Mouse (Mus musculus) heart, embryonic 16.5 days (tissue): ENCODE results near the gene Cutc. TPM values are rescaled to one million over a fixed set of nuclear protein-coding genes. Genes with fewer than 3 reads are reported as not detected.

ENCODE experiments used
- ATAC-seq: fragments of 200-750 bp; cut with Nextera tagmentation; replicated peaks from 2 replicates; pipeline ENCODE4 v1.8.0; 2017; ENCODE audit warnings: moderate number of reproducible peaks; ENCODE audit not compliant: insufficient read depth, low FRiP score; ENCODE audit errors: extremely low read depth
- H3K27ac ChIP-seq: fragments of 300-500 bp; sonication (generic); 2 replicates; pipeline ENCODE4 v1.5.1; 2014; ENCODE audit warnings: mild to moderate bottlenecking, low read length, control low read depth, moderate library complexity
- H3K27me3 ChIP-seq: fragments of 300-500 bp; sonication (generic); 2 replicates; pipeline ENCODE4 v1.6.1; 2014; ENCODE audit warnings: low read length, mixed read lengths; ENCODE audit not compliant: control insufficient read depth, insufficient read depth
- H3K36me3 ChIP-seq: fragments of 300-500 bp; sonication (generic); 2 replicates; pipeline ENCODE4 v1.6.1; 2014; ENCODE audit not compliant: control insufficient read depth, insufficient read depth
- H3K4me1 ChIP-seq: fragments of 300-500 bp; sonication (generic); 2 replicates; pipeline ENCODE4 v1.6.1; 2014; ENCODE audit warnings: low read length, mixed read lengths; ENCODE audit not compliant: control insufficient read depth, insufficient read depth
- H3K4me2 ChIP-seq: fragments of 300-500 bp; sonication (generic); 2 replicates; pipeline ENCODE4 v1.6.1; 2014; ENCODE audit warnings: low read depth, mild to moderate bottlenecking, control low read depth, low read length
- H3K4me3 ChIP-seq: fragments of 300-500 bp; sonication (generic); 2 replicates; pipeline ENCODE4 v1.5.1; 2014; ENCODE audit warnings: mild to moderate bottlenecking, control low read depth, low read length
- H3K9ac ChIP-seq: fragments of 300-500 bp; sonication (generic); 2 replicates; pipeline ENCODE4 v1.6.1; 2014; ENCODE audit warnings: low read length, control low read depth
- H3K9me3 ChIP-seq: fragments of 300-500 bp; sonication (generic); replicated peaks from 2 replicates; pipeline ENCODE4 v1.6.1; 2016; ENCODE audit warnings: low read length; ENCODE audit not compliant: control insufficient read depth
- WGBS: fragments of 180-500 bp; shearing (Covaris S2); extraction: QIAGEN DNeasy Blood & Tissue Kit; methylation state at CpG from one replicate; pipeline ENCODE4 v1.1.7; 2014; 5-methylcytosine and 5-hydroxymethylcytosine counted together
- polyA plus RNA-seq: library from polyadenylated mRNA; unstranded; fragments of >200 nt; fragmentation: Nextera tagmentation; extraction: Ambion mirVana; gene quantifications from 2 replicates; pipeline ENCODE4 v1.2.1, GENCODE M21; 2015

Cutc gene
- polyA plus RNA-seq, 1 experiment from 2014 or later = 11.4 TPM

- Histone ChIP-seq H3K27me3 (no peaks in the 10 kb centered on the region), H3K4me1 (no peaks in the 10 kb centered on the region), H3K4me3 (no peak overlapping the region), H3K9ac (no peak overlapping the region), H3K9me3 (no peaks in the 10 kb centered on the region), H3K4me2 (no peak overlapping the region), H3K36me3 (peaks cover 2% of the 10 kb centered on the region; the same call in 1 of the 2 replicates), H3K27ac (no peak overlapping the region)
- 66% methylated on average over 2 of the region's 2 CpGs for WGBS
- ATAC-seq = no peak
Observed at GRCm38 (mm10) chr19:43762410-43762809, 9.6 kb downstream of the Cutc start.

GRCm38 (mm10) chr19:43766451-43766850, 13.7 kb downstream of the Cutc start:
- no peak for ATAC-seq
- WGBS = 82% methylated on average over 5 of the region's 5 CpGs

GRCm38 (mm10) chr19:43767549-43768322, 14.9 kb downstream of the Cutc start:
- no peak overlapping the region for H3K4me2 ChIP-seq
- WGBS = 80% methylated on average over 9 of the region's 9 CpGs
- no peak overlapping the region for H3K9ac ChIP-seq
- H3K36me3 ChIP-seq = peaks cover 6% of the 10 kb centered on the region; the same call in 1 of the 2 replicates
- H3K9me3 ChIP-seq = no peaks in the 10 kb centered on the region
- no peak overlapping the region for H3K4me3 ChIP-seq
- no peak overlapping the region for H3K27ac ChIP-seq
- no peaks in the 10 kb centered on the region for H3K27me3 ChIP-seq
- no peak for ATAC-seq
- no peaks in the 10 kb centered on the region for H3K4me1 ChIP-seq

More at GRCm38 (mm10) chr19:43766451-43766850, 13.7 kb downstream of the Cutc start:
- Histone ChIP-seq H3K9me3 (no peaks in the 10 kb centered on the region), H3K4me3 (no peak overlapping the region), H3K27me3 (no peaks in the 10 kb centered on the region), H3K4me2 (no peak overlapping the region), H3K9ac (no peak overlapping the region), H3K36me3 (peaks cover 8% of the 10 kb centered on the region; the same call in 1 of the 2 replicates), H3K27ac (no peak overlapping the region), H3K4me1 (no peaks in the 10 kb centered on the region)

- Histone ChIP-seq H3K4me2 (no peak overlapping the region), H3K27ac (no peak overlapping the region), H3K4me3 (no peak overlapping the region), H3K4me1 (no peaks in the 10 kb centered on the region), H3K27me3 (no peaks in the 10 kb centered on the region), H3K9me3 (no peaks in the 10 kb centered on the region), H3K9ac (no peak overlapping the region), H3K36me3 (peaks cover 6% of the 10 kb centered on the region; the same call in 1 of the 2 replicates)
- no peak for ATAC-seq
- WGBS = 65% methylated on average over 5 of the region's 5 CpGs
Observed at GRCm38 (mm10) chr19:43769366-43769960, 16.7 kb downstream of the Cutc start.

- no peak for ATAC-seq
- peaks cover 6% of the 10 kb centered on the region; the same call in 1 of the 2 replicates for H3K36me3 ChIP-seq
- H3K9ac ChIP-seq = no peak overlapping the region
- H3K9me3 ChIP-seq = no peaks in the 10 kb centered on the region
- WGBS = 81% methylated on average over 4 of the region's 4 CpGs
- H3K4me1 ChIP-seq = no peaks in the 10 kb centered on the region
- no peak overlapping the region for H3K4me2 ChIP-seq
- H3K27me3 ChIP-seq = no peaks in the 10 kb centered on the region
- no peak overlapping the region for H3K27ac ChIP-seq
- H3K4me3 ChIP-seq = no peak overlapping the region
Observed at GRCm38 (mm10) chr19:43770584-43770983, 17.8 kb downstream of the Cutc start.

GRCm38 (mm10) chr19:43771499-43771969, 18.7 kb downstream of the Cutc start:
- Histone ChIP-seq H3K4me3 (no peak overlapping the region), H3K4me2 (no peak overlapping the region), H3K36me3 (peaks cover 6% of the 10 kb centered on the region; the same call in 1 of the 2 replicates), H3K9ac (no peak overlapping the region), H3K27me3 (0 out of 2 replicates have a peak, but pooled peaks cover 2% of the 10 kb centered on the region), H3K27ac (no peak overlapping the region), H3K9me3 (no peaks in the 10 kb centered on the region), H3K4me1 (no peaks in the 10 kb centered on the region)
- ATAC-seq = no peak
- 78% methylated on average over 5 of the region's 5 CpGs for WGBS

GRCm38 (mm10) chr19:43772311-43772710, 19.5 kb downstream of the Cutc start:
- H3K4me2 ChIP-seq = no peak overlapping the region
- H3K4me3 ChIP-seq = no peak overlapping the region
- H3K9me3 ChIP-seq = no peaks in the 10 kb centered on the region
- H3K27ac ChIP-seq = no peak overlapping the region
- 0 out of 2 replicates have a peak, but pooled peaks cover 2% of the 10 kb centered on the region for H3K27me3 ChIP-seq
- H3K36me3 ChIP-seq = peaks cover 6% of the 10 kb centered on the region; the same call in 1 of the 2 replicates
- H3K4me1 ChIP-seq = no peaks in the 10 kb centered on the region
- ATAC-seq = no peak
- 65% methylated on average over 6 of the region's 6 CpGs for WGBS
- no peak overlapping the region for H3K9ac ChIP-seq

- H3K4me3 ChIP-seq = no peak overlapping the region
- H3K9me3 ChIP-seq = no peaks in the 10 kb centered on the region
- no peaks in the 10 kb centered on the region for H3K36me3 ChIP-seq
- no peak overlapping the region for H3K9ac ChIP-seq
- 27% methylated on average over 10 of the region's 10 CpGs for WGBS
- H3K4me2 ChIP-seq = no peak overlapping the region
- no peak overlapping the region for H3K27ac ChIP-seq
- no peak for ATAC-seq
- no peaks in the 10 kb centered on the region for H3K4me1 ChIP-seq
- 0 out of 2 replicates have a peak, but pooled peaks cover 2% of the 10 kb centered on the region for H3K27me3 ChIP-seq
Observed at GRCm38 (mm10) chr19:43775433-43775832, 22.6 kb downstream of the Cutc start.

GRCm38 (mm10) chr19:43776561-43776960, 23.8 kb downstream of the Cutc start:
- no peak overlapping the region for H3K27ac ChIP-seq
- ATAC-seq = no peak
- no peak overlapping the region for H3K4me2 ChIP-seq
- H3K4me1 ChIP-seq = no peaks in the 10 kb centered on the region
- H3K9ac ChIP-seq = no peak overlapping the region
- 80% methylated on average over 4 of the region's 4 CpGs for WGBS
- H3K27me3 ChIP-seq = 0 out of 2 replicates have a peak, but pooled peaks cover 2% of the 10 kb centered on the region
- no peaks in the 10 kb centered on the region for H3K36me3 ChIP-seq
- no peak overlapping the region for H3K4me3 ChIP-seq
- no peaks in the 10 kb centered on the region for H3K9me3 ChIP-seq
